Mouse (Mus musculus) heart, adult 2 months (tissue): Measurements from ENCODE around the gene Olfr190.
"Not testable (repeated sequence)": the region's sequence is repeated elsewhere in the genome, so short reads cannot be mapped to it uniquely, and the experiment has no call there.

Source experiments
- CTCF ChIP-seq: fragments of 200-600 bp; IDR thresholded peaks from 2 replicates; pipeline ENCODE4 v1.8.1; 2022; ENCODE audit warnings: antibody characterized with exemption, mild to moderate bottlenecking, moderate library complexity
- EP300 ChIP-seq: fragments of 200-500 bp; IDR thresholded peaks from 2 replicates; pipeline ENCODE4 v1.6.1; 2011; ENCODE audit warnings: low read depth, low read length, control low read depth; ENCODE audit not compliant: insufficient read depth
- POLR2A ChIP-seq: fragments of 200-500 bp; IDR thresholded peaks from 2 replicates; pipeline ENCODE4 v1.6.1; 2011; ENCODE audit warnings: mild to moderate bottlenecking, low read depth, low read length, control low read depth; ENCODE audit not compliant: insufficient read depth

DNA sequence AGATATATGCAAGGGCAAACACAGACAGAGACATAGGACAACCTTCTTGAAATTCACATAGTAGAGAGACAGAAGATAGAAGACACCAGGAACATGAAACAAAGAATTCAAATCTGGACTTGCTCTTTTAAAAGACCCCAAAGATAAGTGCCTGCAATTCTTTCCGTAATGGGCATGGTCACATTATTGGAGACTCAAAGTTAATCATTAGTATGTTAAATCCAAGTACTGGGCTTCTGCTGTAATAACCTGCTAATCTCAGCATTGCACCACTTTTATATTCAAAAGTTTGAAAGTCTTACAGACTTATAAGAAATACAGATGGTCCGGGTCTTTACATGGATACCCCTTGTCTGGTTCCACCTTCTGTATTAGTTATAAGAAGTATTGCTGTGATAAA lies 28.5 kb downstream of the Olfr190 start:
- TF ChIP-seq POLR2A, CTCF, EP300: not testable (repeated sequence)
